In genomic region chr7:49493210-49493609, GRCm38 (mm10) we compare ENCODE assay signal across 10 mouse cellular contexts.
DNase-seq lines count a peak whose midpoint lies in the region; ATAC-seq and TF ChIP-seq lines count a peak whose summit lies in the region.
"Had no signal": no experiment of that assay in that cellular context is flagged by ENCODE, and none has a peak within 500 bp of the region (broad histone marks: within the 10 kb centered on the region; RNA-seq: fewer than 3 reads in every experiment).

No protein-coding gene starts in this region.

- no peak overlapping the region for H3K27ac ChIP-seq in layer of hippocampus, adult 2 months
- no peak overlapping the region for H3K27ac ChIP-seq in forebrain, embryonic 16.5 days (ENCODE audit: low read length)
- no peak overlapping the region for H3K27ac ChIP-seq in forebrain, embryonic 10.5 days
- H3K27ac ChIP-seq: lung, embryonic 15.5 days had no signal

- 90% methylated on average over 4 of the region's 4 CpGs for WGBS in forebrain, embryonic 16.5 days
- WGBS in forebrain, embryonic 10.5 days, result 90% methylated on average over 4 of the region's 4 CpGs

- H3K4me2 ChIP-seq in forebrain, embryonic 16.5 days (ENCODE audit: low read length), result no peak overlapping the region
- H3K4me2 ChIP-seq: lung, embryonic 15.5 days had no signal

- no peaks in the 10 kb centered on the region for H3K27me3 ChIP-seq in forebrain, embryonic 16.5 days (replicated peaks; ENCODE audit: control insufficient read depth, insufficient read depth, low read length)
- peaks cover 78% of the 10 kb centered on the region for H3K27me3 ChIP-seq in forebrain, embryonic 10.5 days (ENCODE audit: poor library complexity, severe bottlenecking)
- H3K27me3 ChIP-seq: lung, embryonic 15.5 days had no signal

- no peaks in the 10 kb centered on the region for H3K36me3 ChIP-seq in forebrain, embryonic 16.5 days (ENCODE audit: control insufficient read depth, insufficient read depth)
- no peaks in the 10 kb centered on the region for H3K36me3 ChIP-seq in forebrain, embryonic 10.5 days (replicated peaks)

- peak; percentile 64 for DNase-seq in CD4-positive, CD25-positive, alpha-beta regulatory T cell, adult 2 months (ENCODE audit: low read depth, low spot score)
- no peak for DNase-seq in layer of hippocampus, adult 2 months (ENCODE audit: low spot score in 2 of 2)
- no peak for DNase-seq in layer of hippocampus, adult 8-10 months (ENCODE audit: low spot score in 2 of 2)
- DNase-seq in c-Kit-positive CD71-positive TER-119-negative erythroid progenitor cells, embryonic 14.5 days (ENCODE audit: low read depth), result peak; percentile 7
- DNase-seq in spleen, adult 12 weeks (ENCODE audit: low spot score), result peak; percentile 6
- DNase-seq in forebrain, embryonic 10.5 days (ENCODE audit: extremely low spot score, low spot score), result no peak

- no peak overlapping the region for H3K9ac ChIP-seq in forebrain, embryonic 16.5 days (replicated peaks; ENCODE audit: low read depth, low read length)
- H3K9ac ChIP-seq: lung, embryonic 15.5 days had no signal

- H3K4me3 ChIP-seq in layer of hippocampus, adult 2 months, result no peak overlapping the region
- no peak overlapping the region for H3K4me3 ChIP-seq in forebrain, embryonic 16.5 days (replicated peaks; ENCODE audit: low read length)
- no peak overlapping the region for H3K4me3 ChIP-seq in forebrain, embryonic 10.5 days
- H3K4me3 ChIP-seq: erythroblast, embryonic 14.5 days; lung, embryonic 15.5 days had no signal

- no peaks in the 10 kb centered on the region for H3K9me3 ChIP-seq in forebrain, embryonic 16.5 days (ENCODE audit: control insufficient read depth, low read length)
- 0 out of 2 replicates have a peak, but pooled peaks cover 2% of the 10 kb centered on the region for H3K9me3 ChIP-seq in forebrain, embryonic 10.5 days
- H3K9me3 ChIP-seq: lung, embryonic 15.5 days had no signal

- peaks cover 39% of the 10 kb centered on the region for H3K4me1 ChIP-seq in forebrain, embryonic 16.5 days (replicated peaks; ENCODE audit: control insufficient read depth, insufficient read depth, low read length)
- H3K4me1 ChIP-seq in forebrain, embryonic 10.5 days, result peaks cover 40% of the 10 kb centered on the region

- peak; percentile 85 for TF ChIP-seq CTCF in layer of hippocampus, adult 2 months (conservative IDR thresholded peaks at IDR 0.05)

- no peak for ATAC-seq in CD4-positive, CD25-positive, alpha-beta regulatory T cell, adult 4 months
- no peak for ATAC-seq in forebrain, embryonic 16.5 days

Comparison
In these comparisons a context has a peak if more than half of its experiments do, and no peak if none do; other contexts are left out.
1. DNase-seq: peak in CD4-positive, CD25-positive, alpha-beta regulatory T cell, adult 2 months (single experiment), c-Kit-positive CD71-positive TER-119-negative erythroid progenitor cells, embryonic 14.5 days (single experiment) and spleen, adult 12 weeks (single experiment); none in layer of hippocampus, adult 2 months (0 of 2), layer of hippocampus, adult 8-10 months (0 of 2) and forebrain, embryonic 10.5 days (single experiment).